Mouse (Mus musculus) liver, embryonic 15.5 days (tissue): ENCODE measurements around the gene Mettl8. TPM values are rescaled to one million over a fixed set of nuclear protein-coding genes. Genes with fewer than 3 reads are reported as not detected.

ENCODE experiments used
- ATAC-seq: fragments of 200-750 bp; cut with Nextera tagmentation; 2 replicates; pipeline ENCODE4 v1.8.0; 2017; ENCODE audit warnings: moderate number of reproducible peaks, mild to moderate bottlenecking, moderate library complexity; ENCODE audit not compliant: insufficient read depth
- H3K27ac ChIP-seq: fragments of 300-500 bp; sonication (generic); replicated peaks from 2 replicates; pipeline ENCODE4 v1.5.1; 2015; ENCODE audit warnings: mild to moderate bottlenecking, inconsistent platforms
- H3K27me3 ChIP-seq: fragments of 300-500 bp; sonication (generic); 2 replicates; pipeline ENCODE4 v1.6.1; 2015; ENCODE audit warnings: mild to moderate bottlenecking, inconsistent platforms
- H3K36me3 ChIP-seq: fragments of 300-500 bp; sonication (generic); replicated peaks from 2 replicates; pipeline ENCODE4 v1.6.1; 2015; ENCODE audit warnings: moderate library complexity, mild to moderate bottlenecking, inconsistent platforms
- H3K4me1 ChIP-seq: fragments of 300-500 bp; sonication (generic); replicated peaks from 2 replicates; pipeline ENCODE4 v1.6.1; 2015; ENCODE audit warnings: inconsistent platforms
- H3K4me2 ChIP-seq: fragments of 300-500 bp; sonication (generic); 2 replicates; pipeline ENCODE4 v1.6.1; 2015; ENCODE audit warnings: moderate library complexity, mild to moderate bottlenecking, inconsistent platforms
- H3K4me3 ChIP-seq: fragments of 300-500 bp; sonication (generic); replicated peaks from 2 replicates; pipeline ENCODE4 v1.5.1; 2015; ENCODE audit warnings: mild to moderate bottlenecking, inconsistent platforms
- H3K9ac ChIP-seq: fragments of 300-500 bp; sonication (generic); 2 replicates; pipeline ENCODE4 v1.6.1; 2015; ENCODE audit warnings: moderate library complexity, mild to moderate bottlenecking, inconsistent platforms
- H3K9me3 ChIP-seq: fragments of 300-500 bp; sonication (generic); replicated peaks from 2 replicates; pipeline ENCODE4 v1.6.1; 2016; ENCODE audit warnings: inconsistent platforms
- WGBS: fragments of 180-500 bp; shearing (Covaris S2); methylation state at CpG from one replicate; pipeline ENCODE4 v1.1.7; 2015; ENCODE audit warnings: mixed read lengths; ENCODE audit not compliant: insufficient replicate concordance; 5-methylcytosine and 5-hydroxymethylcytosine counted together
- polyA plus RNA-seq: library from polyadenylated mRNA; unstranded; fragments of >200 nt; fragmentation: Nextera tagmentation; extraction: Ambion mirVana; gene quantifications from 2 replicates; pipeline ENCODE4 v1.2.1, GENCODE M21; 2015

The Mettl8 gene
- polyA plus RNA-seq, 1 experiment from 2014 or later: 7.6 TPM

DNA sequence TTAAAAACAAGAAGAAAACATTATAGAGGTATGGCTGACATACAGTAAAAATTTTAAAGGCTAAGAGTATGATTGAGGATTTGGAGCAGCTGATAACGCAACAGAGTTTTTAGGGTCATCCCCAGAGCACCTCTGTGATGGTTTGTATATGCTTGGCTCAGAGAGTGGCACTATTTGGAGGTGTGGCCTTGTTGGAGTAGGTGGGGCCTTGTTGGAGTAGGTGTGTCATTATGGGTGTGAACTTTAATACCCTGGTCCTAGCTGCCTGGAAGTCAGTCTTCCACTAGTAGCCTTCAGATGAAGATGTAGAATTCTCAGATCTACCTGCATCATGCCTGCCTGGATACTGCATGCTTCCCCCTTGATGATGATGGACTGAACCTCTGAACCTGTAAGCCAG is 131.3 kb downstream of the Mettl8 start:
- H3K9me3 ChIP-seq: no peaks in the 10 kb centered on the region
- WGBS: 70% methylated on average over 1 of the region's 1 CpGs
- H3K27ac ChIP-seq: no peak overlapping the region
- H3K27me3 ChIP-seq: 0 out of 2 replicates have a peak, but pooled peaks cover 3% of the 10 kb centered on the region
- peaks cover 43% of the 10 kb centered on the region for H3K4me1 ChIP-seq
- H3K4me3 ChIP-seq: no peak overlapping the region
- ATAC-seq: peak; percentile 49; the same call in 1 of the 2 replicates
- H3K9ac ChIP-seq: no peak overlapping the region
- no peaks in the 10 kb centered on the region for H3K36me3 ChIP-seq
- H3K4me2 ChIP-seq: no peak overlapping the region

DNA sequence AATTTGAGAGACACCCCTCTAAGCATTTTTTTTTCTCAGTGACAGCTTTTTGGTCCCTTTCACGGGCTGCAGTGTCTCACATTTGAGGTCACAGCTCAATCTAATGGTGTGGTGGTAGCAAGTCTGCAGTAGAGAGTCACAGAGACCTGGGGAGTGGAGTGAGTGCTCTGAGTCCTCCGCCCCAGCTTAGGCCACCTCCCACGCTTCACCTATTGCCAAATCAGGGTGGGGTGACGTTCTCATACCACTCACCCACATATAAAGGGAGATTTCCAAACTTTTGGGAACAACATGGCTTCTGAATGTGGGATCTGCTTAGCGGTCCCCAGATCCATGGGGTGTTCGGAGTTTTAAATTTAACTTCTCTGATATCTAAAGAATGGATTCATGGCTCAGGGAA is 132.6 kb downstream of the Mettl8 start:
- 0 out of 2 replicates have a peak, but pooled peaks cover 3% of the 10 kb centered on the region for H3K27me3 ChIP-seq
- H3K4me1 ChIP-seq: peaks cover 43% of the 10 kb centered on the region
- WGBS: 55% methylated on average over 6 of the region's 6 CpGs
- no peaks in the 10 kb centered on the region for H3K36me3 ChIP-seq
- no peak for ATAC-seq
- H3K27ac ChIP-seq: no peak overlapping the region
- peak overlapping the region; percentile 9; the same call in 1 of the 2 replicates for H3K4me3 ChIP-seq
- no peaks in the 10 kb centered on the region for H3K9me3 ChIP-seq
- H3K4me2 ChIP-seq: peak overlapping the region; percentile 7
- no peak overlapping the region for H3K9ac ChIP-seq

DNA sequence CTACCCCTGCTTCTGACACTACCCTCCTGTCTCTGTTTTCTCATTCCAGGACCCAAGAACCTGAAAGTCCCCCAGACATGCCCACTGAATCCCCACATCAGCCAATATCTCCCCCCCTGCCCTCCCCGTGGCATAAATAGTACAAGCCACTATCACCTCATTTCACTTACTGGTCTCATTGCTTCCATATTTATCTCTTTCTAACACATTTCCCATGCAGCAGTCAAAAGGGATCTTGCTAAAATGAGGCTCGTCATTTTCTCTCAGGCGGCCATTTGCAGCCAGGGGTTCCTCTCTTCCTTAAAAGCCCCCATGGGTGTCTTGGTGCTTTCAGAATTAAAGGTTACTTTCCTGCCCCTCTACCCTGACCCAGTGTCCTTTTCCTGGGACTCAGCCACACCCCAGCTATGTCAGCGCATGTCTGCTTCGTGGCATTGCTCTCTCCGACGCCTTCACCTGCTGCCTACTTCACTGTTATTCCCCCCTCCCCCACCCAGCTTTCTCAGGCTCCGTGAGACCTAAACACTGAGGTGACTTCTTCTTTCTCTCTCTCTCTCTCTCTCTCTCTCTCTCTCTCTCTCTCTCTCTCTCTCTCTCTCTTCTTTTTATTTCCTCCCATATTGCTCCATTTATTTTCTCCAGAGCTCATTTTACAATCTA is 134.3 kb downstream of the Mettl8 start:
- peaks cover 43% of the 10 kb centered on the region for H3K4me1 ChIP-seq
- WGBS: 10% methylated on average over 8 of the region's 8 CpGs
- H3K9me3 ChIP-seq: no peaks in the 10 kb centered on the region
- peak overlapping the region; percentile 58 for H3K4me2 ChIP-seq
- ATAC-seq: peak; percentile 62
- peak overlapping the region; percentile 40; the same call in 1 of the 2 replicates for H3K9ac ChIP-seq
- H3K27ac ChIP-seq: peak overlapping the region; percentile 39
- H3K4me3 ChIP-seq: no peak overlapping the region
- H3K36me3 ChIP-seq: no peaks in the 10 kb centered on the region
- no peaks in the 10 kb centered on the region for H3K27me3 ChIP-seq

DNA sequence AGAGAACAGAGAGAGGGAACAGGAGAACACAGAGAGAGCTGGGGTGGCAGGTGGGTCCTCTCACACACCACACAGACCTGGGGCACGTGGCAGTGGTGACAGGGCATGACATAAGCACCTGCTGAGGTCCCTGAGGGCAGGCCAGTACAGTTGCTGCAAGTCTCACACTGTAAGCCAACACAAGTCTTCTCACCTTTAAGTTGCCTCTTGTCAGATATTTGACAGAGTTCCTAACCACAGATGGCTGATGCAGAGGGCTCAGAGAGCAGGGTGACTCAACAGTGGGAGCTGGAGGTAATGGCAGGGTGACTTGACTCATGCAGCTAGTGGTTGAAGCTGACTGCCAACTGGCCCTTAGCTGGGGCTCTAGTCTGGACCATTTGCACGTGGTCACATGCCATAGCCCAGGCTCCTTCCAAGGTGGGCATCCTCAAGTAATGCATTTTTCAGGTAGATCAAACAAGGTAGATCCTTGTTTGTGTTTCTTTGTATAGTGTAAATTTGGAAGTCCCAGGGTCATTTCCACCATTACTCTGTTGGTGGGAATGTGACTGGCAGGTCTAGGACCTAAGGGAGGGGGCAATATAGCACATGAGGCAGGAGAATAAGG is 135.4 kb downstream of the Mettl8 start:
- Histone ChIP-seq H3K9me3 (no peaks in the 10 kb centered on the region), H3K27ac (0 out of 2 replicates have a peak overlapping the region, but pooled peaks have one; percentile 39), H3K9ac (no peak overlapping the region), H3K4me2 (no peak overlapping the region), H3K4me3 (no peak overlapping the region), H3K27me3 (no peaks in the 10 kb centered on the region), H3K4me1 (peaks cover 43% of the 10 kb centered on the region), H3K36me3 (no peaks in the 10 kb centered on the region)
- ATAC-seq: no peak
- WGBS: 46% methylated on average over 2 of the region's 2 CpGs

DNA sequence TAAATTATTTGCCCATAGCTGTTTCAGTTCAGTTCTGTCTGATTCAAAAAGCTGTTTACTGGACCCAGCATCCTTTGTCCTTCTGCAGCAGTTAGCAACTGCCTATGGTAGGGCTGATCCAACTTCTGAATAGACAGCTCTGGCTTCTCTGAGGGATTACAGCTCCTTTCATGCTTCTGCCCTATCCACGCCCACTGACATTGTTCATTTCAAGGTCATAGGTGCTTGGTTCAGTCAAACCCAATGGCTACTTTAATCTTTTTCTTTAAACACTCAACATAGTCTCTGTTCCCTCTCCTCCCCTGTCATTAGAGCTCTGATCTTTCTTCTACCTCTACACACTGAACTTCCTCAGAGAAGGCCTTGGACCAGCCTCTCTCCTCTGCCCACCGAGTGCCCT is 136.9 kb downstream of the Mettl8 start:
- Histone ChIP-seq H3K36me3 (no peaks in the 10 kb centered on the region), H3K9ac (no peak overlapping the region), H3K27me3 (no peaks in the 10 kb centered on the region), H3K4me1 (peaks cover 41% of the 10 kb centered on the region), H3K9me3 (no peaks in the 10 kb centered on the region), H3K27ac (no peak overlapping the region), H3K4me3 (no peak overlapping the region), H3K4me2 (no peak overlapping the region)
- 80% methylated on average over 2 of the region's 2 CpGs for WGBS
- no peak for ATAC-seq

Other genes with a start within 250 kb of the Mettl8 start
- gene Tlk1, start 229.9 kb downstream of the Mettl8 start, polyA plus RNA-seq: 29.0 and 30.1 TPM in 2 replicates
- gene Dcaf17, start 255 bp downstream of the Mettl8 start, polyA plus RNA-seq: 14.7 and 16.2 TPM in 2 replicates
- gene Cybrd1, start 62.3 kb upstream of the Mettl8 start, polyA plus RNA-seq: 1.1 and 1.4 TPM in 2 replicates
- gene Dync1i2, start 156.1 kb upstream of the Mettl8 start, polyA plus RNA-seq: 22.5 and 24.2 TPM in 2 replicates